Mouse (Mus musculus): Measurements from ENCODE around the gene Polr3gl. TPM values are rescaled to one million over a fixed set of nuclear protein-coding genes. Genes with fewer than 3 reads are reported as not detected.

The Polr3gl gene
- polyA plus RNA-seq, 1 experiment from 2014 or later = 16.7 TPM

Other genes with a start within 250 kb of the Polr3gl start
- not detected in 2 replicates for gene BC107364, start 141.9 kb downstream of the Polr3gl start, polyA plus RNA-seq (2016; fragmentation: Nextera tagmentation; extraction: Ambion mirVana)
- 0.68 and 0.98 TPM in 2 replicates for gene Hfe2, start 69.0 kb downstream of the Polr3gl start, polyA plus RNA-seq (2016; fragmentation: Nextera tagmentation; extraction: Ambion mirVana)
- 28.6 and 29.9 TPM in 2 replicates for gene Txnip, start 36.2 kb downstream of the Polr3gl start, polyA plus RNA-seq (2016; fragmentation: Nextera tagmentation; extraction: Ambion mirVana)
- gene Gm16253, start 17.2 kb downstream of the Polr3gl start, polyA plus RNA-seq (2016; fragmentation: Nextera tagmentation; extraction: Ambion mirVana) = 0.24 and 0.26 TPM in 2 replicates
- 0.33 and 0.44 TPM in 2 replicates for gene Ankrd34a, start 2.5 kb upstream of the Polr3gl start, polyA plus RNA-seq (2016; fragmentation: Nextera tagmentation; extraction: Ambion mirVana)
- gene Lix1l, start 7.0 kb upstream of the Polr3gl start, polyA plus RNA-seq (2016; fragmentation: Nextera tagmentation; extraction: Ambion mirVana) = 0.92 and 1.2 TPM in 2 replicates
- gene Rbm8a, start 35.8 kb upstream of the Polr3gl start, polyA plus RNA-seq (2016; fragmentation: Nextera tagmentation; extraction: Ambion mirVana) = 92.6 and 104 TPM in 2 replicates
- 24.9 and 25.6 TPM in 2 replicates for gene Pex11b, start 41.2 kb upstream of the Polr3gl start, polyA plus RNA-seq (2016; fragmentation: Nextera tagmentation; extraction: Ambion mirVana)
- gene Gm42957, start 41.3 kb upstream of the Polr3gl start, polyA plus RNA-seq (2016; fragmentation: Nextera tagmentation; extraction: Ambion mirVana) = 0.05 TPM in 2 replicates
- 0.25 and 0.30 TPM in 2 replicates for gene Itga10, start 51.4 kb upstream of the Polr3gl start, polyA plus RNA-seq (2016; fragmentation: Nextera tagmentation; extraction: Ambion mirVana)
- 0.26 and 0.31 TPM in 2 replicates for gene Ankrd35, start 76.0 kb upstream of the Polr3gl start, polyA plus RNA-seq (2016; fragmentation: Nextera tagmentation; extraction: Ambion mirVana)
- 10.1 and 11.0 TPM in 2 replicates for gene Pias3, start 102.2 kb upstream of the Polr3gl start, polyA plus RNA-seq (2016; fragmentation: Nextera tagmentation; extraction: Ambion mirVana)
- gene Nudt17, start 114.4 kb upstream of the Polr3gl start, polyA plus RNA-seq (2016; fragmentation: Nextera tagmentation; extraction: Ambion mirVana) = 1.4 and 1.5 TPM in 2 replicates
- gene Polr3c, start 133.4 kb upstream of the Polr3gl start, polyA plus RNA-seq (2016; fragmentation: Nextera tagmentation; extraction: Ambion mirVana) = 30.1 and 30.9 TPM in 2 replicates
- 38.4 and 40.9 TPM in 2 replicates for gene Rnf115, start 133.5 kb upstream of the Polr3gl start, polyA plus RNA-seq (2016; fragmentation: Nextera tagmentation; extraction: Ambion mirVana)
- gene Pdzk1, start 235.1 kb upstream of the Polr3gl start, polyA plus RNA-seq (2016; fragmentation: Nextera tagmentation; extraction: Ambion mirVana) = 6.1 and 6.4 TPM in 2 replicates
- gene Cd160, start 235.2 kb upstream of the Polr3gl start, polyA plus RNA-seq (2016; fragmentation: Nextera tagmentation; extraction: Ambion mirVana) = 0.08 and 0.13 TPM in 2 replicates